Mouse (Mus musculus) brain, embryonic 14.5 days (tissue): ENCODE measurements around the gene Pdgfb.

Source experiments
- CTCF ChIP-seq: fragments of 200-500 bp; IDR thresholded peaks from 2 replicates; pipeline ENCODE4 v1.5.1; 2012; ENCODE audit warnings: inconsistent platforms, mild to moderate bottlenecking, moderate library complexity, borderline replicate concordance; ENCODE audit not compliant: insufficient read depth, insufficient read length; ENCODE audit errors: extremely low read depth
- POLR2A ChIP-seq: fragments of 200-500 bp; IDR thresholded peaks from 2 replicates; pipeline ENCODE4 v1.6.1; 2012; ENCODE audit warnings: mild to moderate bottlenecking, inconsistent platforms, borderline replicate concordance; ENCODE audit not compliant: poor library complexity, insufficient read depth, insufficient read length, severe bottlenecking; ENCODE audit errors: extremely low read depth

- no peak for TF ChIP-seq CTCF
- no peak for TF ChIP-seq POLR2A
These were observed 50.4 kb downstream of the Pdgfb start for GRCm38 (mm10) chr15:79964376-79964775.
